Mouse (Mus musculus): ENCODE measurements at regions not wholly inside any gene's neighbourhood (a gene's known extent, or its start where the extent isn't known, plus 50 kb on each side); places are given as distances from the start of the nearest gene placed in this dataset.

DNA sequence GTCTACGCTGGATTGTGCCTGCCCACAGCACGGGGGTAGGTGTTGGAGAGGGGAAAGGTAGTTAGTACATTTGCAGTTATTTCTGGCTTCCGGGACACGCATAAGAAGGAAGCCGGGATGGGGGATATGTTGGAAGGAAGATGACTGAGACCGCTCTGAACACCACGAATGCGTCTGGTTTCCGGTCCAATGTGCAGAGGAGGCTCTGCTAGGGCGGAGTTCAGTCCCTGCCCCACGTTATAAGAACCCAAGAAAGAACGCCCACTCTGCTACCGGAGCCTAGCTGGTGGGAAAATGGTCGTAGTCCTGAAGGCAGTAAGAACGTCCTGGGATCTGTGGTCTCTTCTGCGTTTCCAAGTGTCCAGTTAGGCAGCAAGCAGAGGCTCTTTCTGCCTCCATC, 104.1 kb downstream of the Sox9 start:
- DNase-seq (ENCODE audit: low read depth) = no peak

DNA sequence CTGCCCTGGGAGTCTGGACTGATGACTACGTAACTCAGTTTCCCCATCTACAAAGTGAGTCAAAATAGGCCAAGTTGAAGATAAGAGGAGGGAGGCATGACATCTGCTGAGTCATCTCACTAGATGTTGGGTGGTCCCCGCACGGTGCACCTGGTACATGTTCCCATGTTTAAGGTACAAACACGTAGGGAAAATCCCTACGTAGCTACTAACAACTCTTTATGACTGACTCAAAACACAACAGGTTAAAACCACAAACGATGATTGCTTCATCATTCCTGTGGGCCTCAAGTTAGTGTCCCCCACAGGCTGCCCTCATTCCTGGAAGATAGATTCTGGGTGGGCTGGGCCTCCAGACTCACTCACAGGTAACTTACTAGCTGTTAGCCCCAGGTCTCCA, 107.7 kb downstream of the Sox9 start:
- DNase-seq (ENCODE audit: low read depth) = no peak

DNA sequence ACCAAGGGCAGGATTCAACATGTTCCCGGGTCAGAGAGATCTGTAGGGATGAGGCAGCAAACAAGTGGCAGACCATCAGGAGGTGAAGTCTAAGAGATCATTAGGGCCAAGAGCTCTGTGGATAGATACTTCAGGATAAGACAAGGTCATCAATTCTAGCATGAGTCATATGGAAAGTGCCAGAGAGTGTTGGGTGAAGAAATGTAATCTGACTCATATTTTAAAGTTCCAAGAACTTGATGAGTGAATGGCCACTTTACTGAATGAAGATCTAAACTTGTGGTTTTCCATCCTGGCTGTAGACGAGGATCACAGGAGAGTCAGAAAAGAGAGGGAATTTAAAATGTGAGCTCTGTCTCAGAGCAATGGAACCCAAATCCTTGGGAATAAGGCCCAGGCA, 115.6 kb downstream of the Sox9 start:
- no peak for DNase-seq (ENCODE audit: low read depth)

DNA sequence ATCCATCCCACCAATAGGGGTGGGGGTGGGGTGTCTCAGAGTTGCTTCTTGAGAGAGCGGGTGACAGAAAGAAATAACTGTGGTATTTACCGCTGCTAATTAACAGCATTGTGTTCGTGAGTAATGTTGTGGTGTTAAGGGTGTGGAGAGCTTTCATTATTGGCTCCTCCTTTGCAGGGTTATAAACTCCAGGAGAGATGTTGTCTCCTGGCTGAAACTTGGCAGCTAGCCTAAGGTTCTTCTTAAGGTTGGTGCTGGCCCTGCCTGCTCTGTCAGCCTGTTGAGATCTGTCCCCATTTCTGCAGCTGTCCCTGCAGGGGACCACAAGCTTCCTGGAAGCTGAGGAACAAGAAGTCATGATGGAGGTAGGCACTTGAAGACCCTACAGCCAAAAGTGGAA, 120.6 kb downstream of the Sox9 start:
- DNase-seq (ENCODE audit: low read depth) = no peak

DNA sequence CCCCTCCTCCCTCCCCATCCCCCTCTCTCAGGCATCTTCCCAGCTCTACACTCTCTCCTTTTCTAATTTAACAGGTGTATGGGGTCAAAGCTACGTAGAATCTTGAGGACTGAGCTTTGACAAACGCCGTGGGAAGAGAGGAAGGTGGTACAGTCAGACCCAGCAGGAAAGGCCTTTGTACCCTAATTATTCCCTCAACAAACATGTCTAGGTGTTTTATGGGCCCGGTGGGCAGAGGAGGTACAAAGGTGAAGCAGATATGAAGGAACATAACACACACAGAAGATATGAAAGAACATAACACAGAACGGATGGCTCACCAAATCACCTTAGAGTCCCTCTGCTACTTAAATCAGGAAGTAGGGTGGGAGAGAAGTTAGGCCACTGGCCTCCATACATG, 128.3 kb downstream of the Sox9 start:
- DNase-seq (ENCODE audit: low read depth) = no peak

DNA sequence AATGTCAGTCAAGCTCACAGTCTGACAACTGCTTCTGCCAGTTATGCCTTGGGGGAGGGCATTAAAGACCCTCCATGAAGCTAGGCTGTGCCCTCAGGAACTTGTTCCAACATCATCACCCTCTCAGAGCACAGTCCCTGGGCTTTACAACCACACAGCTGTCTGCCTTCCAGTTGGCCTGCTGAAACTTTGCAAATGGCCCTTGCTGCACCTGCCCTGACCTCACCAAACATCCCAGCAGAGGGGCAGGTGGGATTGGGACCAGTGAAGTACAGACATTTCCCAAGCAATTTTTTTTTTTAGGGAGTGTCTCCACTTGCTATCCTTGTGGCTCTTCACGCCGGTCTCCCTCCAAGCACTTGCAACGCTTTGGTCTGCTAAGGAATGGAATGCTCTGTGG, 130.9 kb downstream of the Sox9 start:
- no peak for DNase-seq (ENCODE audit: low read depth)

DNA sequence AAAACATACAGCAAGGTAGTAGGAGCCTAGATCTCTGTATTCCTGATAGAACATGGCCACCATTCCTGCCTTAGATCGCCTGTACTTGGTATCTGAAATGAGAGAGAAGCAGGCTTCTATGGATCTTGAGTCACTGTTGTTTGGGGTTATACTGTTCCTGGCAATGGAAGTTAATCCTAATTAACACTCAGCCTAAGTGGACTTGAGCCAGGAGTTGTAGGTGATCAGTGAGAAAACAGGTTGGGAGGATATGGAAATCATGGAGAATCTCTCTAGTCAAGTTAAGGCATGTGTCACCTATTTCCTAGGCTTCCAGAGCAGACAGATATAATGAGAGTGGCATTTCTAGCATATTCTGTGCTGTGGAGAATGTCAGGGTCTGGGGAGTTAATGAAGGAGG, 134.9 kb downstream of the Sox9 start:
- no peak for DNase-seq (ENCODE audit: low read depth)

DNA sequence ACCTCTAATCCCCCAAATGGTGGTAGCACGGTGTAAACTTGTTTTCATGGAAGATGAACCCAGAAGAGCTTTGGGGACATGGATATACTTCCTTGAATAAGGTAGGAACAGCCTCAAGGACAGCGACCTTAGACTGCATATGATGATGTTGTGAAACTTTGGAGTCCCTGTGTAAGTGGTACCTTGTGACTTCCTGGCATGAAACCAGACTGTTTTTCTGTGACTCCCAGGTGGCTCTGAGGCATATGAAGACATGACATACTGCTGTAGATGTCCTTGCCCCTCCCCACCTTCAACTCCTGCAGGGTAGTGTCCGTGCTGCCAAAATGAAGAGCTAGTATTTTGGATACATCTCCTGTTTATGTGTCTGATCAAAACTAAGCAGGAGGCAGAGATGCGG, 138.1 kb downstream of the Sox9 start:
- DNase-seq (ENCODE audit: low read depth) = no peak

DNA sequence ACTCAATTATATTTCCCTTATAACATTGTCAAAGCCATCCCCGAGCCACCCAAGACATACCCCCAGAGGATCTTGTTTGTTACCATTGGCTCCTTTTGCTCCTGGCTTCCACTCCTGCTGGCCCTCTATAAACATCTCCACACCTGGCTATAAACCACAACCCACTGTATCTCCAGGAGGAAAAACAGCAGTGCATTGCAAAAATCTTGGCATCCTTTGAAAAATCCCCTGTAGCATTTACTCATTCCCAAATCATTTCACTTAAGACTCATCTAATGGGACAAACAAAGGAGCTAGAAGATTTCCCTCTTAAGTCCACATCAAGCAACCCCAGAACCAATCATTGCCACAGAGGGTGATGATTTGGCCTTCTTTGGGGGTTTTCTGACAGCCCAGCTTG, 142.6 kb downstream of the Sox9 start:
- DNase-seq (ENCODE audit: low read depth) = no peak

DNA sequence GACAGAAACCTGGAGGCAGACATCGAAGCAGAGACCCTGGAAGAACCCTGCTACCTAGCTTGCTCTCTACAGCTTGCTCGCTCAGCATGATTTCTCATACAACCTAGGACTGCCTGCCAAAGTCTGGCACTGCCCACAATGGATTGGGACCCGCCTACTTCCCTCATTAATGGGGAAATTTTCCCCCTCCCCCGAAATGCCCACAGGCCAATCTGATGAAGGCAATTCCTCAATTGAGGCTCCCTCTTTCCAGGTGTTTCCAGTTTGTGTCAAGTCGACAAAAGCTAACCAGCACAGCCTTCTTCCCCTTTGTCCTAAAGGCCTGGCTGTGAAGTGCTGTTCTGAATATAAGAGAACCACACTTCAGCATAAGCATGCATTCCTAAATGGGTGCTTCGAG, 143.1 kb downstream of the Sox9 start:
- DNase-seq (ENCODE audit: low read depth) = no peak

DNA sequence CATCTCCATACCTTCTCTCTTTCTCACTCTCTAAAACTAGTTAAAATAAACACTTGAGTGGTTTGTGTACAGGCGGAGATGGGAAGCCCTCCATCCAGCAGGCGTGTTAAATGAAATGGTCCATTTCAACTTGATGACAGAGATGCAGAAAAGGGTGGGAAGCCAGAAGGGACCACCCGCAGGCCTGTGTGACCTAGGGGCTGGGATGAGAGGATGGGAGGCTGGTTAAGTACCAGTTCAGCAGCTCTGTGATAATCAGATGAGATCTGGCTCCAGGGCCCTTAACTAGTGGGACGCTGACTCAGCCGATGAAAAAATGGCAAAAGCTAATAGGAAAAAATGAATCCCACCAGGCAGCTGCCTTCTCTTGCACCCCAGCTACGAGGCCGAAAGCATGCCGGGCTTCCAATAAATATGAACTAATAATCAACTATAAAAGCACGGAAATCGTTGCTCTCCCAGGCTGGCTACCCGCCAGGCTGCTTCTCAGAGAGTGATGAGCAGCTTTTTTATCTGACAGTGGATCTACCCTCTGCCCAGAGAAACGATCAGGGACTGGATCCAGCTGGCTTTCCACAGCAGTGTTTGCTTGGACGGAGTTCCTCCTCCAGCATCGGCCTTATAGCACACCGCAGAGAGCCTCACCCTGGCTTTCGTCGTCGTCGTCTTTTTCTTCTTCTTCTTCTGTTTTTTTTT, 144.5 kb downstream of the Sox9 start:
- no peak for DNase-seq (ENCODE audit: low read depth)

DNA sequence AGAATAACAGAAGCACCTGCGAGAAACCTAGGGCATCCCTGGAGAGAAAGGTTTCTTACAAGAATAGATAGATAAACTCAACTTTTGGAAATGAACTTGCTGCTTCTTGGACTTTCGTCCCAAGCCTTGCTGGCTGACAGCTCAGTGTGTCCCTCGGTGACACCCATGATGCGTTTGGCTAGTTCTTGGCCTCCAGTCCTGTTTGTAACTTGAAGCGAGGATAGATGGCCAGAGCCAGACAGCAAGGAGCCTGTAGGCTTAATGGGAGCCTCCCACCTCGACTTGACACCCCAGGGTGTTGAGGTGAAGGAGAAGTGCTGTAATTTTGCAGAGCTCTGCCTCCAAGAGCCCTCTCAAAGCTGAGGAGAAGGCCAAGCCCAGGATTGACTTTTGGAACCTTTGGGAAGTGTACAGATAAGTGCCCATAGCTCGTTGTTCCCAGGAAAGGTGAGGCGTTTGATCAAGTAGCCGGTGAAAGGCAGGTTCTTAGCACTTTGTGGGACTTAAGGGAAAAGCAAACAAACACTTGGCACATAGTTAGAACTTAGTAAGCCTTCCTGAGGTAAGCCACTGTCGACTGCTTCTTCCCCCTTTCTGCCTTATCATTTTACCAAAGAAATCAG, 148.3 kb downstream of the Sox9 start:
- DNase-seq (ENCODE audit: low read depth) = no peak

DNA sequence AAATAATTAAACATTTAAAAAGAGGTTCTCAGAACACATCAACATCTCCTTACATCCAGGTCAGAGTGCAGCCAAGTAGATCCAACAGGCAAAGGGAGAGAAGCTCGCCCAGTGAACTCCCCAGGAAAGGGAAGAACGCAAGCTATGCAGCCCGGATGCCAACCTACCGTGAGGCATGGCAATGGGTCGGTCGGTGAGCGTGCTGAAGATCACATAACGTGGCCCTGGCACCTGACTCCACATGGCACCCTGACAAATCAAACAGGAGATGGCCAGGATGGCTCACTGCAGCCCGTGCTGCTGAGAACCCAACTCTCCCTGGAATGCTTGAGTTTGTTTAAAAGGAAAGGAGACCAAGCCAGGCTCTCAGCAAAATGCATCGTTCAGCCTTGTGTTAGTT, 156.0 kb downstream of the Sox9 start:
- no peak for DNase-seq (ENCODE audit: low read depth)

DNA sequence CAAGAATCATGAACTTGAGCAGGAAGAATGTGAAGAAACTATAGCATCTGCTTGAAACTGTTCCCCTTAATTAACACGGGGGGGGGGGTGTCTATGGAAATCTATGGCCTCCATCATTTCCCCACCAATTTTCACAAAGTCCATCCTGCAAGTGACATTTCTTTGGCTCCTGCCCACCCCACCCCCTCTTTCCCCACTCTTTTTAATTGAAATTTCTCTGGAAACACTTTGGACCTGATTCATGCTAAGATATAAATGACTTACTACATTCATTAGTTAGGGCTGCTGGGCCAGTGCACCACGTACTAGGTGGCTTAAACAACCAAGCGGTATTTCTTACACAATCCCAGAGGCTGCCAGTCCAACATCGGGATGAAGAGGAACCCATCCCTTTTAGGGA, 169.4 kb downstream of the Sox9 start:
- no peak for DNase-seq (ENCODE audit: low read depth)

DNA sequence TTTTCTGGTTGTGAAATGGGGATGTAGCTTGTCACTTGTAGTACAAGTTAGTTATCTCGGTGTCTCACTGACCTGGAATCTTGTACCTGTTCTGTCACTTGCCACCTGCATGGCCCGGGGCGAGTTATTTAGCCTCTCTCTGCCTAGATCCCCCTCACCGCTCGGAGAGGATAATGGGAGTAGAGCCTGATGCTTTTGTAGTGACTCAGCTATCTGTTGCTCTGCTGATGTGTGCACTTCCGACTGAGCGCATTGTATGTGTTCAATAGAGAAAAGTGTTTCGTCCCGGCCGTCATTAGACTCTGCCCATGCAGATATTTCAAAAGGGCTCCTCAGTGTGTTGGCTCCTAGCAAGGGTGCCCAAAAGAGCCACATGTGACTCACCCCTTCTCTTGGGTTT, 170.3 kb downstream of the Sox9 start:
- no peak for DNase-seq (ENCODE audit: low read depth)

DNA sequence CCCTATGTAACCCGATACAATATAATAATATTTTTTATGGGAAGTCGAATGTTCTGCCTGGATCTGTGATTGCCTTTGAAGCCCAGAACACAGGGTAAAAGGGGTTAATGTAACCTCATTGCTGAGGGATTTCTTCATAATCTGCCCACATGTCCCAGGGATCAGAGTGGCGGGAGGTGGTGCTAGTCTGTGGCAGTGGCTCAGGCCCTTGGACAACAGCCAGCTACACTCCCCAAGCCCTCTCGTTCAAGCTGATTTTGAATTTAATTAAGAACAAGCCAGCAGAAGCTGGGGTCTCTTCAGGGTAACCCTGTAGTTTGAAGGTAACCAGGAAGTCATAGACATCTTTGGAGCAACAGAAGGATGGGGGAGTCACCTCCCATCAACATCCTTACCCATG, 171.5 kb downstream of the Sox9 start:
- no peak for DNase-seq (ENCODE audit: low read depth)

DNA sequence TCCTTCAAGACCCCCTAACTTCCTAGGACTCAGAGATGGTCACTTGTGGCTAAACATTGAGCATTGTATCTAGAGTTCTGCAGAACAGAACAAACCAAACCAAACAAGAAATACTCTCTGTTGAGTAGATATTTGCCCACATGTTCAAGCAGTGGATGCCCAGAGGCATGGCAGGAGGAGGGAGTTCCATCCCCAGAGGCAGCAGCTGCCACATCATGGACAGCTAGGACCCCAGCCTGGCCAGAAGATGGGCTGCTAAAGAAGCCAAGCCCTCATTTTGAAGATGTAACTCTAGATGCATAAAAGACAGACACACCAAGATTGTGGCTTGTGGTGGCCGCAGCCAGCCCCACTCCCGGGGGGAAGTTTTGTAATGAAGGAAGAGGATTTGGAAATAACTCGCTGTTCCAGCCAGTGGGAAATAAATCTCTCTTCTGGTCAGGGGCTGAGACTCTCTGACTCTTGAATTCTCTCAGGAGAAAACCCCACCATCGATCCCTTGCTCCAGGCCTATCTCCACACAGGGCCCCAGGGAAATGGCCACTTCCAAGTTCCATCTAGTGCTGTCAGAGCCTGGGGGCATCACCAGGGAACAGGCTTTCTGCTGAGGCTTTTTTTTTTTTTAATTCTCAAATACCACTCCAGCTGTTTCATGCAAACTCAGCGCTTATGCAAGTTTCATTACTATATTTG, 174.9 kb downstream of the Sox9 start:
- no peak for DNase-seq (ENCODE audit: low read depth)

DNA sequence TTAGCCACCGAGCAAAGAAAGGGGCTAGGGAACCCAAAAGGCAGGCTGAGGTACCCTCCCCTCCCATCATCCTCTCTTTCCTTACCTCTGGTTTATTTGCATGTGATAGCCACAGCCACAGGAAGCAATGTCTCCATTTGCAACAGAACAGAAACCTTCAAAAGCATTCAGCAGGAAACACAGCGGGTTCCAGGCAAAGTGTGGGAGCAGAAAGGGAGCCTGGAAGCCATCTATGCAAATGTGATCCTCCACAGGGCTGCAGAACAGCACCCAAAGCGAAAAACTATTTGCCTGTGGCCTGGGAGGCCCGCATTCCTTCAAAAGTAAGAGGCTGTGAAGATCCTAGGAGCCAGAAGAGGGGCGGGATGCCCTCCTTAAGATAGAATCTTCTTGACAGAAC, 177.6 kb downstream of the Sox9 start:
- DNase-seq (ENCODE audit: low read depth) = no peak

DNA sequence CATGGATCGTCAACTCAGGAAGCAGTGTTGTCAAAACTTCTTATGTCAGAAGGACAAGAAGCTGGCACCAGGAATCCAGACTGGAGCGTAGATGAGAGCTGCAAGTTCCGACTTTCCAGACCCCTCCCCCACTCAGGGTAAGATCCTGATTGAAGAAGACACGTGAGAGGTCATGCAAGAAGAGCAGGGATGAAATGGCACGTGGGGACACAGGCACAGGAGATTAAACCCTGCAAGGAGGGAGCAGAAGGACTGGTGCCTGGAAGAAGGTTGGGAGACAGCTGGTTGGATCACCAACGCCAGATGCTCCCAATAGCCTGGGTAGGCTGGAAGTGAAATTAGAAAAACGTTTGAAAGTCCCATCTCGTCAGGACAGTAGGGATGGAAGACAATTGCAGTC, 191.3 kb downstream of the Sox9 start:
- DNase-seq (ENCODE audit: low read depth) = no peak

DNA sequence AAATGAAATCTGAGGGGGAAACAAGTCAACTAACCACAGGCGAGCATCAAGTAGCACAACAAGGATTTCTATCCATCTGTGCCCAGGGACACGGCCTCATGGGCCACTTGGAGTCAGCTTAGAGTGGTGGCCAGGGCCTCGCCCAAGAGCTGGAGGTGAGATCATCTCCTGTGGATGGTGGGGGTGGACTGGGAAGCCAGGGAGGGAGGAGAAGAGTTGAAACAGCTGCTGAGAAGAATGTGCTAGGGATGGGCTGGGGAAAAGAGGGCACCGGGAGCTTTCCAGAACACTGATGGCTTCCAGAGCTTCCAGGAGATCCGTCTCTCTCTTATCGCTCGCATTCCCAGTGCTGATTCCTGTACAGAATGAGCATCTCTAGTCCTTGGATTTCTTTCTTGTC, 192.9 kb downstream of the Sox9 start:
- DNase-seq (ENCODE audit: low read depth) = no peak

DNA sequence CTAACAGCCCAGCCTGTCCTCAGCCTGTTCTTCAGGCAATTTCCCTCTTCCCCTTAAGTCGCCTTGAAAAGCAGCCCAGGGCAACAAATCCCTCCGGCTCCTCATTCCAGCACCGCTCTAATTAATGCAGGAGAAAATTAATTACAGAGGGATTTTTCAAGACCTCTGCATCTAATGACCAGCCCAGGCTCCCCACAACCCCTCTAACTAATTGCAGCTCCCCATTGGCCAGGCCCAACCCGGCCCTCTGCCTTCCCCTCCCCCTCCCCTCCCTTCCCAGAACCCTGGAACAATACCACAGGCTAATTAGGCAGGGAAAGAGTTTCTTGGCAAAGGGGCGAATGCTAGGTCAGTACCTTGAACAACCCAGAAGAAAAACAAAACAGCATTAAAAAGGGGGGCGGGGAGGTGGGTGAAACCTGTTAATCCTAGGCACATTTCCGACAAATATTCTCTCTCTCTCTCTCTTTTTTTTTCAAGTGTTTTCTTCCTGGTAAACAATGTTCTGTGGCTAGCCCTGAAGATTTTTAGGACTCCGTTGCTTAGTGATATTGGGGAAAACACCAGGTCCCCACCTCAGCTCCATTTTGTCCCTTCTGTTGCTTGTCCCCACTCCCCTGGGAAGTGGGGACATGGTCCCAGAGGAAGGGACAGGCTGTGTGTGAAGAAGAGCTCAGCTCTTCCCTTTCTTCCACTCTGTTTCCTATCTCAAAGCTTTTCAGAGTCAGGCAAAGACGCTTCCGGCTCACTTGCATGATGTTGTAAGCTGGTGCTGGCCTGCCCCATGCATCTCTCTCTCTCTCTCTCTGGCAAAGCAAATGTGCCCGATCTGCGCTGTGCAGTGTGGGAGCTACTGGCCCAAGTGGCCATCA, 195.1 kb downstream of the Sox9 start:
- no peak for DNase-seq (ENCODE audit: low read depth)

DNA sequence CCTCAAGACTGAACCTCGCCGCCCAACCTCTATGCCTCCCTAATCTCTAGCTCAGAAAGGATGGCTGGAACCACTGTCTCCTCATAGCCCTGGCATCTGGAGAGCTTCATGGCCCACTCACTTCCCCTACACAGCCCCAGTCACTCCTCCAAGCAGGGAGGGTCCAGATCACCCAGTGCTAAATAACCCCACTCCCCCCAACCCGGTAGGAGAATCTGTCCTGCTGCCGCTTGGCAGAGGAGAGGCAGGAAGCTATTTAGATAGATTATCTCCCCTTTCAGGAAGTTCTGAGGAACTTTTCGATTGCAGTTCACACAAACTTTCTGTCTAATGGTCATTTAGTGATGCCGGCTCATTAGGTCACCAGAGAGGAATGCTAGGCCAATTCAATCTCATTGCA, 196.9 kb downstream of the Sox9 start:
- no peak for DNase-seq (ENCODE audit: low read depth)

DNA sequence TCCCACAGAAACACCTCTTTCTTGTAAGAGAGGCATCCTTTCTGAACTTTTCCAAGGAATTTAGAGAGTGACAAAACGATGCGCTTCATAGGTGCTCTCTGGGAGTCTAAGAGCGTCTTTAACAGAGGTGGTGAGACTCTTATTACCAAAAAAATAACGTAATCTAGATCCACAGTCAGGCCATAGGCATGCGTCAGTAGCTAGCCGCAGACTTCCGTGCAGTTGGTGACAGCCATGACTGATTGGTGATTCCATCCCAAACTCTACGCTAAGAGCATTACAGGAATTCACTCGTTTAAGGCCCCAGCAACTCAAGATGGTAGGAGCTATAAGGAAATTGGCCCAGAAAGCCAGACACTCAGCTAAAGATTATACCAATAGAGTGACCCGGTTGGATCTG, 197.4 kb downstream of the Sox9 start:
- no peak for DNase-seq (ENCODE audit: low read depth)

Measured in naive thymus-derived CD4-positive, alpha-beta T cell, adult 2 months (primary cell).